Mouse (Mus musculus): ENCODE data around the gene Tnrc6c. TPM values are rescaled to one million over a fixed set of nuclear protein-coding genes. Genes with fewer than 3 reads are reported as not detected.

Gene Tnrc6c
- total RNA-seq (2021) = 10 to 100 TPM; 53.3 to 54.9 TPM
- long read RNA-seq, experiment 1, full-length matches to known transcripts = 5 of 25 reads
- long read RNA-seq, experiment 1, partial matches to known transcripts = 14 of 25 reads
- long read RNA-seq, experiment 1, other reads (novel, unspliced or antisense) = 6 of 25 reads
- long read RNA-seq, experiment 2, partial matches to known transcripts = 18 of 20 reads
- long read RNA-seq, experiment 2, other reads (novel, unspliced or antisense) = 2 of 20 reads

DNA sequence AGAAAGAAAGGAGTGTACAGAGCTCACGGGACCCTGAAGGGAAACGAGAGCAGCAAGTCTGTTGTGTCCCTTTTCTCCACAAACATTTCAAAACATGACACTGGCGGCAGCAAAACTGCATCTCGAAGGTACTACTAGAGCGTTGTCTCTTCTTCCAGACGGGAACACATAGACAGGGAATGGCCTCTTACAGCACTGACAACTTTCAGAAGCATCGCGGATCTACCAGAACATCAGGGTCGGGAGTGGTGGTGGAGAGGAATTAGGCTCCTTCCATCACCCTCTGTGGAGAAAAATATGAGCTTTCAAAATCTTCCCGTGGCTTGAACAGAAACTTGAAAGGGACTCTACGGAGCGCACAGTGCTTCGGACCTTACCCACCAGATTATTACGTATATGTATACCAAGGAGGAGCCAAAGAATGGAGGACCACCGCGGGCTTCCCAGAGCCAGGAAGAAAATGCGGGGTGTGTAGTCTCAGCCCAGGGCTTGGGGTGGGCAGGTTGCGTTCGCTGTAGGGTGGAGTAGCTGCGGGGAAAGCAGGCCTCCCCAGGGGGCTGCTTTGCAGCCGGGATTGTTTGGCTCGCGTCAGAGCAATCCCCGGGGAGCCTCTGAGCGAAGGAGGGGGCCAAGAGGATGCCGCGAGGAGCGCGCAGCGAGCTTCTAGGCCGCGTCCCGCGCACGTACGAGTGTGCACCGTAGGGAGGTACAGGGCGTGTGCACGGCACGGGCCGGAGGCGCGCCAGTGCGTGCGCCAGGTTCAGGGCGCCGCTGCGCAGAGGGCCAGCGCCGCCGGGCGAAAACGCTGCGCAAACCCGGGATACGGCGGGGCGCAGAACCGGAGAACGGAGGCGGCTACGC is at the start of gene Tnrc6c:
Gene Tnrc6c, plus strand, starts transcription at position 799 of the 861 bp plus-strand sequence.
- DNase-seq (ENCODE audit: low spot score in 2 of 2) = peak; percentile 78 to 88

DNA sequence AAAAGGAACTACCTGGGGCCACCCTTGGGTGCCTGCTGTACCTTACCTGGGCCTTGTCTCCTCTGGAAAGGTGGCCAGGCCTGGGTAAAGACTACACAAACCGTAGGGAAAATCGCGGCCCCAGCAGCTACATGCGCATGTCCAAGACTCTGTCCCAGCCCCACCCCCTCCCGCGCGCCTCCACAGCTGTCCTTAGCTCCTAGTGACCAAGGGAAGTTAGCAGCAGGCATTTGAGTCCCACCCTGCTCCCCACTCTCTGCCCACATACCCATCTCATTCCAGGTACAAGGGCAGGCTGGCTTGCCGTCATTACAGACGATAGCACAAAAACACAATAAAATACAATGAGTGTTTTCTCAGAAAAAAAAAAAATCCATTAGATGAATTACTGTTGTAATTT is 48.0 kb upstream of the Tnrc6c start:
- DNase-seq (ENCODE audit: low spot score in 2 of 2) = no peak

DNA sequence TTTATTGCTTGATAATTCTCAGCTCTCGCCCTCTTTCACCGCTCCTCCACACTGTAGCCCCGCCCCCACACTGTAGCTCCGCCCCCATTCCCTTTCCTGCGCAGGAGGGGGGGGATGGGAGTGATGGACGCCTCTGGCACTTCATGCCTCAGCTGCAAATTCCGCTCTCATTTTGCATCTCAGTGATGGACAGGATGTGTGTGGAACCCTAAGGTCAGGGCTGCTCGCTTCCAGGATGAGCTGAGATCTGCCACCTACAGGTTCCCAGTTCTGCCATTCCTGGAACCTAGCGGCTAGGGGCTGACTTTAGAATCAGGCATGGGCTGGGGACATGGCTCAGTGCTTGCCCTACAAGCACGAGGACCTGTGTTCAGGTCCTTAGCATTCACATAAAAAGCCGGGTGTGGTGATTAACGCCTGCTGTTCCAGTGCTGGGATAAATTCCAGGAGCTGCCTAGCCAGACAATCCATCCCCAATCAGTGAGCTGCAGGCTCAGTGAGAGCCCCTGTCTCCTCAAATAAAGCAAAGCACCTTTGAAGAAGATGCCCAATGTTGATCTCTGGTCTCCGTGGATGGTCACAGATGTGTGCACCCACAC is 47.4 kb upstream of the Tnrc6c start:
- no peak for DNase-seq (ENCODE audit: low spot score in 2 of 2)

DNA sequence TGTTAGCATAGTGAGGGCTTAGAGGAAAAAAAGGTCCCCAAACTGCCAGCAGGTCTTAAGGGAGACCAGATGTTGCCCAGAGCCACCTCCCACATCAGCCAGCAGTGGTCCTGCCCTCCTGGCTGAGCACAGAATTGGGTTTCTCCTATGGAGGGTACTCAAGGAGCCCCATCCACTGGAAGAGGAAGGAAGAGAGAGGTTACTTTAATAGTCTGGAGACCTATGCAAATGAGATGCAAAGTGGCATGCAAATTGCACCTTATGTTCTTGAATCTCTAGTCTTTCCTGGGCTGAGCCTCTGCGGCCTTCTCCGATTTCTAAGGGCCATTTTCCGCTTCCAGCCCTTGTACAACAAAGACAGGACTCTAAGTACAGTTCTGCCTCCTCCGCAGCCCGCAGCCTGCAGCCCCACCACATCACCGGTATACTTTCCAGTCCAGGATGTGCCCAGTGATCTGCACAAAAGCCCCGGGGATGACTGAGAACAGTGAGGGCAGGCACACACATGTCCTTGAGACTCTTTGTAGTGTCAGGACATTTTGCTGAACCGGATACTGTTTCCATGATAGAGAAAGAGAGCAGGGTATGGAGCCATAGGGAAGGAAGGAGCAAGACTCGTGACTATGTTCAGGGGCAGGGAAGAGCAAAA is 45.8 kb upstream of the Tnrc6c start:
- DNase-seq (ENCODE audit: low spot score in 2 of 2) = no peak

DNA sequence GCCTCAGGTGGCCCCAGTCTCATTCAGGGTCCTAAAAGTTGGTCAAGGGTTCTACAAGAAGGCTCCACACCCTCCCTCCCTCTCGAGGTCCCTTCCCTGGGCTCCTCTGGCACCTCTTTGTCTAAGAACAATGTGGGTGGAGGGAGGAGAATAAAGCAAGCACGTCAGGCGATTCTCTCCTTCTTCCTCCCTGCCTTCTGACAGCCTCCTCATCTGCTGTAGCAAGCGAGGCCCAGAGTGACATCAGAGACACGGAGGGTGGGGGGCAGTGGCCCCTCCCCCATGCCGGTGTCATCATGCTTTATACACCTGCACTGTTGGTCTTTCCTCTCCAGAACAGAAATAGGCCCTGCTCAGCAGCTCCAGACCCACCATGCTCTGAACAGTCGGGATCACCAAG is 45.1 kb upstream of the Tnrc6c start:
- no peak for DNase-seq (ENCODE audit: low spot score in 2 of 2)

DNA sequence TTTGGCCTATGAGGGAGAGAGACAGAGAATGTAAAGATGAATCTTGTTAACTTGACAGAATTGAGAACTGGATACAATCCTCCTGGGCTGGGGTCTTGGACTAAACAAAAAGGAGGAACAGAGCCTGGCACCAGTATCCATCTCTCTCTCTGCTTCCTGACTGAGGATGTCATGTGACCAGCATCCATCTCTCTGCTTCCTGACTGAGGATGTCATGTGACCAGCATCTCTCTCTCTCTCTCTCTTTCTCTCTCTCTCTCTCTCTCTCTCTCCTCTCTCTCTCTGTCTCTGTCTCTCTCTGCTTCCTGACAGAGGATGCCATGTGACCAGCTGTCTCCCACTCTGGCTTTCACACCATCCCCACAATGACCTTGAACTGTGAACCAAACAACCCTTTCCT is 43.5 kb upstream of the Tnrc6c start:
- no peak for DNase-seq (ENCODE audit: low spot score in 2 of 2)

DNA sequence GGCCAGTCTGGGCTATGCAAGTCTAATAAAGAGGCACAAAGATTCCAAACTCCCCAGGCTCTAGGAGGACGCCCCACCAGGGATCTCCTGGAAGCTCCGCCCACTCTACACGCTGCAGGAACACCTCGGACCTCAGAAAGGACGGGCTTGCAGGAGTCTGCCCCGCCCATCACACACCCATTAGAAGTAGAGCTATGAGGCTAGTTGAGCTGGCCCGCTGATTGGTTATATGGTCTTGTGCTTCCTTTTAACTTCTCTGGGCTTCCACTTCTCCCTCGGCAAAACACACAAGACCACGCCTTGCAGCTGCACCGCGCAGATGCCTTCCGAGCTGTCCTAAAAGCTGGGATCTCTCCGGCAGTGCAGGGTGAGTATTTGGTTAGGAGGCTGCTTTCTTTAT is 43.0 kb upstream of the Tnrc6c start:
- DNase-seq (ENCODE audit: low spot score in 2 of 2) = peak in 1 of 2 experiments; percentile 47

DNA sequence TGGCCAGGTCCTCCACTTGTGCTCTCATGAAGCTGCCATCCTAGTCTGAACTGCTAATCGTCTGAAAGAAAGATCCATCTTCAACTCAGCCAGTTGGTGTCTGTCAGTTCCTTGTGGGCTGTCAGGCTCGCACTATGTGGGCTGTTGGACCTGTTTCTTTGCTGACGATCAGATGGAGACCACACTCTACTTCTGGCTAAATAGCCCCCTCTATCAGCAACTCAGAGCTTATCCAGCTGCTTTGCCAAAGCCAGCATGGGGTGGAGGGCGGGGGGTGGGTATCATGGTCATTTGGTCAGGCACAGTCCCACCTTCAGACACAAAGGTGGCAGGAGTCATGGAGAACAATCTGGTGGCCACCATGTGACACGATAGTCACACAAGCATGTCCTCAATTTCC is 42.2 kb upstream of the Tnrc6c start:
- no peak for DNase-seq (ENCODE audit: low spot score in 2 of 2)

DNA sequence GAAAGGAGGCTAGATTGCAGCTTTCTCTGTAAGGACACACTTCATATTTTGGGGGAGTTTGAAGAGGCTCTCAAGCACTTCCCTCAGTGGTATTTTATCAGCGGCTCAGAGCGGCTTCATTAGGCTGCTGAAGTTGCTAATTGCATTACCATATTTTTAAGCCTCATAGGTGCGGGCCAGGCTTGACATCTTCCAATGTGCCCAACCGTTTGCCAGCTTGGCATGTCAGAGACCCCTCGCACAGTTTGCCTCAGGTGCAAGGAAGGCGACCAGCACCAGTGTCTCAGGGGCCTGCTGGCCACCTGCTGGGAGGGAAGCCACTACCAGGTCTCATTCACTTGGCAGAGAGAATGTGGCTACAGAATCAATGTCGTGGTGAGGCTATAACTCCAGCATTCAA is 41.2 kb upstream of the Tnrc6c start:
- no peak for DNase-seq (ENCODE audit: low spot score in 2 of 2)

DNA sequence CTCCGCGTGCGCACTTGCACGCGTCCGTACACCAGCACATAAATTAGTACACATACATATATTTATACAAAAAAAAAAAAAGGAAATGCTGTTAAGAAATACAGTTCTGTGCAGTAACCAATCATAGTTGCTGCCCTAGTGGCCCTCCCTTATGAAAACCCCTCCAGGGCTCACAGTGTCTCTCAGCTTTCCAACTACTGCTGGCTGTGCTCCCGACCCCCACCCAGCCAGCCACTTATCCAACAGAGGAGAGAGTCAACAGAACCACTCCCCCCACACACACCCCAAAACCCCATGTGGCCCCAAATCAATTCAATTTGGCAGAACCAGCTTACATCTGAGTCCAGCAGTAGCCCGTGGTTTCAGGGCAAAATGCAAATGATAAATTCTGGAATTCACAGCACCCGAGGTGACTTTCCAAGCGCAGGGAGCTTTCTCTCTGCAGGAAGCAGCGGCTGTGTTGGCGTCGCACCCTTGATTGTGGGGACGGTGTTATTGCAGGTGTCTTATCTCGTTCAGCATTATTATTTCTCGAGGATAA is 36.7 kb upstream of the Tnrc6c start:
- no peak for DNase-seq (ENCODE audit: low spot score in 2 of 2)

DNA sequence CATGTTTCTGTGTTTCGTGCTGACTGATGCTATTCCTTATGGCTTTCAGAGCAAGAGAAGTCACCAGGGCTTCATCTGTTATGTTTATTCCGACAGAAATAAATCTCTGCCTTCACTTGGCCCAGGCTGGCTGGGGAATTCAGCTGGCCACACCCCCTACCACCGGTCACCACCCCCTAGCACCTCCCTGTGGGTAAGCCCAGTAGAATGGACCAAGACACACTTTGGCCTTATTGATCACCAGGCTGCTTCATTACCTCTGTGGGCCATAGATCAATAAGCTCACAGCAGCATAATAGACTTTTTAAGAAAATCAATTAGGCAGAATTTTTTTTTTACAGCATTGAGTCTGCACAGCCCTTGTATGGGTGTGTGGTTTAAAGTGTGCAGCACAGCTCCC is 35.9 kb upstream of the Tnrc6c start:
- DNase-seq (ENCODE audit: low spot score in 2 of 2) = no peak

DNA sequence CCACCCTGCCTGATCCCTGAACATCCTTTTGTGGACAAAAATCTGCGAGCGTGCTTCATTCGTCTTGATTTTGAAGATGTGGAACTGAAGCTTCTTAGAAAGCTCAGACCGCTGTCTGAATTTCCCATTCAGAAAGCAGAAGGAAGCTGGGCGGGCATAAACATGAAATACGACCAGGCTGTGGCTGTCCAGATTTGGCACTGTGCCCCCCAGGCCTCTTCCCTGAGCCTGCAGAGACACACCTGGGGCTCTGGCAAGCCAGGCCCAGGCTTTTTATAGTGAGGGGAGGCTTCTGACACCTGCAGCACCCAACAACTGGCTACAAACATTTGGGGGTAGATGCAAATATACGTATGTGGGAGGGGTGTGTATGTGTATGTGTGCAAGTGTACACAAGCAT is 35.3 kb upstream of the Tnrc6c start:
- no peak for DNase-seq (ENCODE audit: low spot score in 2 of 2)

DNA sequence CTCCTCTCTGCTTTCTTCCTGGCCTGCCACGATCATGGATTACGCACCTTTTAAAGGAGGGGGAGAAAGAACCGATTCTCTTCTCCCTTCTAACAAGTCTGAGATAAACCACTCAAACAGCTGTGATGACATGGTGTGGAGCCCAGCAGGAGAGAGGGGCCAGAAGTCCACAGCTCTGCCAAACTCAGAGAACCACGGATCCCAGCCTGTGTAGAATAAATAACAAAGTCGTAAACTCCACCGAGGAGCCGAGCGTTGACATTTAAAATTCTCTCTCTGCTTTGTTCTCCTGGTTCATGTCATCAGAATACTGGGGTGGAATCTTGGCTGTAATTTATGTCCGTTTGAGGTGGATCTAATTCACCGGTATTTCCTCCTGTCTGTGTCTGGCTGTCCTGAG is 34.5 kb upstream of the Tnrc6c start:
- DNase-seq (ENCODE audit: low spot score in 2 of 2) = no peak

DNA sequence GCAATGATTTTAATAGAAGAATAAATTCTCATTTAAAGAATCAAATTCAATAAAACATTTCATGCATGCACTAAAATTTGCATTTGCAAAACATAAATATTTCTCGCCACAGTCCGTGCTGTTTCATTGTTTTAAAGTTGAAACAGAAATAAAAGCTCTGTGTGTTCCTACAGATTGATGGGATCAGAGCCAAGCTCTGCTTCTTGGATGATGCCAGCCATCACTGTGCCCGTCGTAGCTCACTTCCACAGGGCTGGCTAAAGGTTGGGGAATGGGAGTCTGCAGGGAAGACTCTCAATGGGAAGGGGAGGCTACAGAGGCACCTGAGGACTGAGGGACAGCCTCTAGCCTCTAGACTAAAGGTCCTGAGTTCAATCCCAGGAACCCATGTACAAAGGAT is 28.9 kb upstream of the Tnrc6c start:
- no peak for DNase-seq (ENCODE audit: low spot score in 2 of 2)

DNA sequence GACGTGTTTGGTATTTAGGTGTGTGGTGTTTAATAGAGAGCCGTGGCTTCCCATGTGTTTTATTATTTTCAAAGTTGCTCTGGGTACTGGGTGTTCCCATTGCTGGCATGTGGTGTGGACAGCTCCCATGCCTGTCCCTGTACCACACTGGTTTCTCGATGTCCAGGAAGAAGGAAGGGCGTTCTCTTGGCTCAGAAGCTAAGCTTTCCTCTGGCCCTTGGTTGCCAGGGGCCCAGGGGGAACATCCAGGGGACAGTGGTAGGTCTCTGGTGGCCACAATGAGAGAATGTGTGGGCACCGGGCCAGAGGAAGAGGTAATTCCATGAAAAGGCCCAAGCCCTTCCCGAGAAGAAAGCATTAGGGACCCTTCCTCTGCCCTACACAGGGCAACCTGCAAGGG is 27.5 kb upstream of the Tnrc6c start:
- no peak for DNase-seq (ENCODE audit: low spot score in 2 of 2)

DNA sequence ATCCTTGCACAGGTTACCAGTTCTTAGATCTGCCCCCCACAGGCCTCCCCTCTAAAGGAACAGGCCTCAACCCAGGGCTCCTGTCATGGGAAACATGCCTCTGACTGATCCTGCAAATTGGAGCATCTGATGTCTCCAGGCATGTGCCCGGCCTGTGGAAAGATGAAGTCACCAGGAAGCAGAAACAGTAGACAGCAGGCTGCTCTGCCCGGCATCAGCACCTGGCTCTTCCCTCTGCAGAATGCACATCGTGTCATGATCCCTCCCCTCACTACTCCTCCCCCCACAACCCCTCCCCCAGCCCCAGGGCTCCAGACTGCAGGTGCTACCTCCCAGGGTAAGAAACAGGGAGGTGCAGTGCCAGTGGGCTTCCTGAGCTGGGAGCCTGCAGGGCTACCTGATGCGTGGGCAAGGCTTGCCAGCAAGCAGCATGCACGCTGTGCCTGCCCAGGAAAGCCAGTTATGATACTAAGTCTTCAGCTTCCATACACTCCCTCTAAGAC is 27.0 kb upstream of the Tnrc6c start:
- peak; percentile 48 to 58 for DNase-seq (ENCODE audit: low spot score in 2 of 2)

DNA sequence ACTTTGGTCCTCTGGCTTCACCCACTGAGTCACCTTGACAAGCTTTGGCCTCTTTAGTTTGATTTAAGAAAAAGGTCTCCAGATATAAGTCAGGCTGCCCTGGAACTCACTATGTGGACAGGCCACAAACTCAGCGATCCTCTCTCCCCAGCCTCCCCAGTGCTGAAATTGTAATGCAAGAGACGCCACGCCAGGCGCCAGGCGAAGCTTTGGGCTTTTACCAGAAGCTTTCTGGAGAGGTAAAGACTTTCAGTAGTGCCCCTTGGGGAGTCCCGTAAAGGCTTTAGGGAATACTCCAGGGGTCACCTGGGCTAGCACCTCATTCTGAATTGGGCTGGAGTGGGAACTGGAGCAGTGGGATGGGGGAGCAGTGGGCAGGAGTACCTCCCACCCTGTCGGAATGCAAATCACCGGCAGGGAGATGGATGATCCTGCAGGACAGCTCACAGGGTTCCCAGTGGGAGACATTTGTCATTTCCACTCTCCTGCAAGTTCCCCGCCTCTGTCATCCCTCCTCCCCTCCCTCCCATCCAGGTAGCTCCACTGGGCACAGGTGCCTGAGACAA is 26.3 kb upstream of the Tnrc6c start:
- DNase-seq (ENCODE audit: low spot score in 2 of 2) = peak in 1 of 2 experiments; percentile 37

DNA sequence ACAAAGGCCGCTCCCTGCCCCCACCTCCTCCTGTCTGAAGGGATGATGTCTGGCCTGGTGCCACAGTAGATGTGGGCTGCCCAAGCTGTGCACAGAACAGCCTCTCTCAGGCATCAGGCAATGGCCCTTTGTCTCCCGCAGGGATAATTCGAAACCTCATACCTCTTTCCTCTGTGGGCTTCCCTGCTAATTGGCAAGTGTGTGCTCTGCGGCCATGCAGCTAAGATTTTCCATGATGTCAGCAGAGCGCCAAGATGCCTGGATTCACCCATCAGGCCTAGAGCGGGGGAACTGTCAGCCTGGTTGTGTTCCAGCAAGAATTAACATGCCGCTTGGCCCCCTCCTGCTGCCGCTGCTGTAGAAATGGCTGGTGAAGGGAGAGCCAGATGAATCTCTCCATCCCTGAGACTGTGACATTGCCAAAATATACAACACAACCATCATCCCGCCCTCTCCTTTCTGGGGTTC is 25.7 kb upstream of the Tnrc6c start:
- peak; percentile 72 to 77 for DNase-seq (ENCODE audit: low spot score in 2 of 2)

DNA sequence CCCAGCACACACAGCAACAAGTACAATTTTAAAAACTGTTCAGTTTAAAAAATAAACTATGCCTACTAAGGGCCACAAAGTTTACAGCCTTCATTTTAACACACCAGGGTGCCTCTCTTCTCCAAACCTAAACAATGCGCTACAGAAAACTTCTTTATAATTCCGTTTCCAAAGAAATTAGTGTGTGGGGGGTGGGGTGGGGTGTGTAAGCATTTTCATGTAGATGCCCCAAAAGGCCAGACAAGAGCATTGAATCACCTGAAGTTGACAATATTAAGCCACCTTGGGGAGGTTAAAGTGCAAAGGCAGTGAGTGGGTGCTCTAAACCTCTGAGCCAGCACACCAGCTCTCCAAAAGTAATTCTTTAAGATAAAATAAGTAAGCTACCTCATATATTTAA is 24.2 kb upstream of the Tnrc6c start:
- DNase-seq (ENCODE audit: low spot score in 2 of 2) = no peak

DNA sequence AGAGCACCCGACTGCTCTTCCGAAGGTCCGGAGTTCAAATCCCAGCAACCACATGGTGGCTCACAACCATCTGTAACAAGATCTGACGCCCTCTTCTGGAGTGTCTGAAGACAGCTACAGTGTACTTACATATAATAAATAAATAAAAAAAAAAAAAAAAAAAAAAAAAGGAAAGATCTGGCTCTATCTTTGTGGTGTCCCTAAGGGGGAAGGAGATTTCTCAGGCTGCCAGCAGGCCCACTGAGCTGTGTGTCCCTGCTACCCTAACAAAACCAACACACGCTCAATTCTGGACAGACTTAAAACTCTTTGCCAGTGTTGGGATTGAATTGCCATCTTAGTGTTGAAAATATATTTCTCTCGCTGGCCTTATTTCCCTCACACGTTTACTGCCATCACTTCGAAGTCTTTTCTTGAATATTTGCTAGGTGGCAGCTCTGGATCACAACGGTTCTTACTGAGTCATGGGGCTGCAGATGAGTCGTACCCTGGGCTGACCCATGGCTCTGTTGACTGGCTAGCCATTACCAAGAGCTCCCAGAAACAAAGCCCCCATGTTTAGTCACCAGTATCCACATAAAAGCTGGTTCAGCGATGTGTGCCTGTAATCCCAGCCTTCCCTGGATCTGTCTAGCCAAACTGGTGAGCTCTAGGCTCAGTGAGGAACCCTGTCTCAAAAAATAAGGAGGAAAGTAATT is 23.1 kb upstream of the Tnrc6c start:
- no peak for DNase-seq (ENCODE audit: low spot score in 2 of 2)

Data from left cerebral cortex, adult 18-20 months (tissue).